Mouse (Mus musculus) CH12.LX (cell line): ENCODE data around the gene Vcpkmt. TPM values are rescaled to one million over a fixed set of nuclear protein-coding genes. Genes with fewer than 3 reads are reported as not detected.

ENCODE experiments used
- DNase-seq: peaks from one replicate; pipeline ENCODE4 v3.0.0-alpha.2; 2013; ENCODE audit errors: extremely low read depth
- H3K27ac ChIP-seq: 2 replicates; pipeline ENCODE4 v1.5.1; 2012; ENCODE audit warnings: low read depth, mild to moderate bottlenecking, control low read depth, moderate library complexity; ENCODE audit not compliant: insufficient read depth
- H3K27me3 ChIP-seq: replicated peaks from 2 replicates; pipeline ENCODE3; 2012; ENCODE audit warnings: inconsistent platforms
- H3K36me3 ChIP-seq, 2 experiments: replicated peaks in 1 of 2; 2 replicates each; pipeline versions ENCODE3 to v1.6.1; 2012; ENCODE audit warnings: inconsistent platforms in 1 of 2, low read length in 1 of 2, mild to moderate bottlenecking in 1 of 2, mixed read lengths in 1 of 2, moderate library complexity in 1 of 2; ENCODE audit not compliant: control insufficient read depth in 1 of 2, insufficient read depth in 1 of 2
- H3K4me1 ChIP-seq, 2 experiments: 2 replicates each; pipeline ENCODE4 v1.6.1; 2012; ENCODE audit warnings: inconsistent platforms in 1 of 2, moderate library complexity in 1 of 2; ENCODE audit not compliant: insufficient read depth in 2 of 2, control insufficient read depth in 1 of 2
- H3K4me2 ChIP-seq: 2 replicates; pipeline ENCODE4 v1.6.1; 2012; ENCODE audit warnings: low read depth, mild to moderate bottlenecking, control low read depth; ENCODE audit not compliant: poor library complexity, insufficient read depth, severe bottlenecking
- H3K4me3 ChIP-seq, 3 experiments: fragments of 150-350 bp in 1 of 3; sonication (generic) in 1 of 3; replicated peaks in 1 of 3; 2 replicates each; pipeline versions ENCODE3 to v1.5.1; 2011 to 2012; ENCODE audit warnings: low read depth in 2 of 3, low read length in 2 of 3, mild to moderate bottlenecking in 2 of 3, moderate library complexity in 2 of 3, control low read depth in 1 of 3, improper control_type of control experiment in 1 of 3, inconsistent platforms in 1 of 3, mixed read lengths in 1 of 3; ENCODE audit not compliant: poor library complexity in 1 of 3
- H3K79me2 ChIP-seq: replicated peaks from 2 replicates; pipeline ENCODE4 v1.6.1; 2012; ENCODE audit warnings: mild to moderate bottlenecking, moderate library complexity; ENCODE audit not compliant: control insufficient read depth, poor library complexity, insufficient read depth, severe bottlenecking; ENCODE audit errors: extremely low read depth
- H3K9ac ChIP-seq: 2 replicates; pipeline ENCODE4 v1.6.1; 2012; ENCODE audit warnings: low read depth, mild to moderate bottlenecking, control low read depth, moderate library complexity; ENCODE audit not compliant: insufficient read depth
- H3K9me3 ChIP-seq: replicated peaks from 2 replicates; pipeline ENCODE3; 2012; ENCODE audit warnings: low read length, inconsistent platforms, mixed read lengths
- ELF1 ChIP-seq: IDR thresholded peaks from 2 replicates; pipeline ENCODE4 v1.6.1; 2014; ENCODE audit warnings: low read depth, mild to moderate bottlenecking, inconsistent platforms, low read length, improper control_type of control experiment
- EP300 ChIP-seq: IDR thresholded peaks from 2 replicates; pipeline ENCODE4 v1.6.1; 2011; ENCODE audit warnings: low read length, improper control_type of control experiment
- ETS1 ChIP-seq: conservative IDR thresholded peaks from 2 replicates; pipeline ENCODE4 v1.6.1; 2012; ENCODE audit warnings: low read depth, mild to moderate bottlenecking, inconsistent platforms, low read length, improper control_type of control experiment, moderate library complexity
- GABPA ChIP-seq: IDR thresholded peaks from 2 replicates; pipeline ENCODE4 v1.6.1; 2012; ENCODE audit warnings: low read depth, low read length, improper control_type of control experiment, inconsistent platforms; ENCODE audit not compliant: insufficient replicate concordance
- HCFC1 ChIP-seq: IDR thresholded peaks from 2 replicates; pipeline ENCODE4 v1.6.1; 2012; ENCODE audit warnings: low read depth, mild to moderate bottlenecking, inconsistent platforms, low read length, improper control_type of control experiment
- JUN ChIP-seq: IDR thresholded peaks from 2 replicates; pipeline ENCODE4 v1.6.1; 2011; ENCODE audit warnings: low read depth, mild to moderate bottlenecking, low read length, improper control_type of control experiment, moderate library complexity; ENCODE audit not compliant: insufficient read depth
- KAT2A ChIP-seq: IDR thresholded peaks from 2 replicates; pipeline ENCODE4 v1.6.1; 2012; ENCODE audit warnings: low read length, improper control_type of control experiment, inconsistent platforms; ENCODE audit not compliant: insufficient replicate concordance
- MAZ ChIP-seq: IDR thresholded peaks from 2 replicates; pipeline ENCODE4 v1.6.1; 2012; ENCODE audit warnings: low read depth, mild to moderate bottlenecking, inconsistent platforms, low read length, improper control_type of control experiment, moderate library complexity
- MXI1 ChIP-seq: IDR thresholded peaks from 2 replicates; pipeline ENCODE4 v1.6.1; 2011; ENCODE audit warnings: mild to moderate bottlenecking, low read depth, low read length, improper control_type of control experiment
- MYC ChIP-seq: IDR thresholded peaks from 2 replicates; pipeline ENCODE4 v1.6.1; 2011; ENCODE audit warnings: low read depth, mild to moderate bottlenecking, improper control_type of control experiment, low read length
- NELFE ChIP-seq: IDR thresholded peaks from 2 replicates; pipeline ENCODE4 v1.6.1; 2011; ENCODE audit warnings: low read depth, low read length, improper control_type of control experiment
- RCOR1 ChIP-seq: conservative IDR thresholded peaks from 2 replicates; pipeline ENCODE4 v1.6.1; 2012; ENCODE audit warnings: low read depth, mild to moderate bottlenecking, inconsistent platforms, low read length, improper control_type of control experiment
- SIN3A ChIP-seq: IDR thresholded peaks from 2 replicates; pipeline ENCODE4 v1.6.1; 2012; ENCODE audit warnings: low read length, improper control_type of control experiment, inconsistent platforms
- SMC3 ChIP-seq: IDR thresholded peaks from 2 replicates; pipeline ENCODE4 v1.6.1; 2011; ENCODE audit warnings: low read depth, low read length, improper control_type of control experiment
- TBP ChIP-seq: conservative IDR thresholded peaks from 2 replicates; pipeline ENCODE4 v1.6.1; 2011; ENCODE audit warnings: low read depth, low read length, improper control_type of control experiment
- TCF12 ChIP-seq: IDR thresholded peaks from 2 replicates; pipeline ENCODE4 v1.6.1; 2014; ENCODE audit warnings: low read depth, mild to moderate bottlenecking, inconsistent platforms, low read length, improper control_type of control experiment
- UBTF ChIP-seq: IDR thresholded peaks from 2 replicates; pipeline ENCODE4 v1.6.1; 2012; ENCODE audit warnings: low read depth, mild to moderate bottlenecking, inconsistent platforms, low read length, improper control_type of control experiment, moderate library complexity
- USF1 ChIP-seq: IDR thresholded peaks from 2 replicates; pipeline ENCODE4 v1.6.1; 2014; ENCODE audit warnings: low read depth, mild to moderate bottlenecking, inconsistent platforms, low read length, improper control_type of control experiment
- ZC3H11A ChIP-seq: IDR thresholded peaks from 2 replicates; pipeline ENCODE4 v1.6.1; 2012; ENCODE audit warnings: low read depth, mild to moderate bottlenecking, inconsistent platforms, low read length, improper control_type of control experiment
- ZMIZ1 ChIP-seq: IDR thresholded peaks from 2 replicates; pipeline ENCODE4 v1.6.1; 2012; ENCODE audit warnings: low read depth, mild to moderate bottlenecking, inconsistent platforms, low read length, improper control_type of control experiment
- dilution Hi-C: fragments of 300-500 bp; cut with MboI; formaldehyde crosslinking; loops from 2 replicates; pipeline ENCODE4 v1.14.3; 2020; ENCODE audit warnings: low sequenced_read_pairs; ENCODE audit not compliant: extremely low pct_unique_long_range_greater_than_20kb, extremely low pct_ligation_motif_present
- in situ Hi-C: fragments of 300-500 bp; cut with MboI; formaldehyde crosslinking; loops from 3 replicates; pipeline ENCODE4 v1.14.3; 2019; ENCODE audit warnings: low sequenced_read_pairs, low pct_ligation_motif_present, low pct_unique_long_range_greater_than_20kb, mixed read lengths
- polyA plus RNA-seq: library from polyadenylated mRNA; unstranded; fragments of >175 nt; gene quantifications from 2 replicates; pipeline ENCODE4 v1.2.1, GENCODE M21; 2012; ENCODE audit warnings: low read depth; ENCODE audit not compliant: insufficient read length
- total RNA-seq, 2 experiments: library from RNA; depleted of rRNA; stranded (reverse); fragments of 300-350 nt in 1 of 2; fragments of >200 nt in 1 of 2; gene quantifications; 2 replicates each; pipeline ENCODE4 v1.2.3; 2012 to 2014

Vcpkmt gene
- total and polyA plus RNA-seq, 3 experiments, result 14.9 to 38.9 (median 23.5) TPM

GRCm38 (mm10) chr12:69537675-69538361 is 45.0 kb downstream of the Vcpkmt start (continued):
- TF ChIP-seq UBTF, result no peak
- no peak for TF ChIP-seq HCFC1
- peak; percentile 29; the same call in 1 of the 2 replicates for TF ChIP-seq SMC3
- peak; percentile 60 for TF ChIP-seq JUN
- TF ChIP-seq ZMIZ1, result no peak
- no peak for TF ChIP-seq GABPA
- no peak for TF ChIP-seq KAT2A
- 0 out of 2 replicates have a peak, but pooled peaks have one; percentile 41 for TF ChIP-seq TBP
- TF ChIP-seq ELF1, result peak; percentile 51; the same call in 1 of the 2 replicates
- TF ChIP-seq ETS1, result peak; percentile 95
- TF ChIP-seq SIN3A, result peak; percentile 83; the same call in 1 of the 2 replicates
- 0 out of 2 replicates have a peak, but pooled peaks have one; percentile 11 for TF ChIP-seq NELFE

GRCm38 (mm10) chr12:69537243-69537674 is 45.6 kb downstream of the Vcpkmt start:
- H3K27ac ChIP-seq, result peak overlapping the region; percentile 96

GRCm38 (mm10) chr12:69536616-69537242 is 46.1 kb downstream of the Vcpkmt start:
- Histone ChIP-seq H3K4me2 (peak overlapping the region; percentile 84), H3K27me3 (no peaks in the 10 kb centered on the region)
- in situ Hi-C loops, result loop anchor here (5.0 kb wide), 1 partner anchor 164 kb away; the partner anchor contains the start of genes Arf6 and Gm9887
- no peak for DNase-seq
- TF ChIP-seq EP300 (no peak), TCF12 (no peak), TBP (no peak), MXI1 (no peak), SIN3A (no peak), UBTF (no peak), ZMIZ1 (no peak), USF1 (no peak), HCFC1 (no peak), NELFE (no peak), ZC3H11A (no peak), MAZ (no peak)
- TF ChIP-seq, all 38 proteins: peak for 0
- Histone ChIP-seq H3K4me1 (peaks cover 31 to 78% of the 10 kb centered on the region in 2 experiments), H3K36me3 (no peaks in the 10 kb centered on the region), H3K27ac (peak overlapping the region; percentile 96), H3K9me3 (peaks cover 12% of the 10 kb centered on the region), H3K79me2 (no peaks in the 10 kb centered on the region), H3K4me3 (no peak overlapping the region), H3K9ac (peak overlapping the region; percentile 48; the same call in 1 of the 2 replicates)
- dilution Hi-C loops, result no loop called here

More at GRCm38 (mm10) chr12:69537243-69537674, 45.6 kb downstream of the Vcpkmt start:
- H3K9me3 ChIP-seq, result peaks cover 12% of the 10 kb centered on the region
- peak overlapping the region; percentile 48 for H3K9ac ChIP-seq
- peak overlapping the region; percentile 84 for H3K4me2 ChIP-seq
- in situ Hi-C loops (loop anchor here (5.0 kb wide), 1 partner anchor 165 kb away; the partner anchor contains the start of genes Arf6 and Gm9887), dilution Hi-C loops (no loop called here)
- no peaks in the 10 kb centered on the region for H3K27me3 ChIP-seq
- DNase-seq, result no peak
- no peaks in the 10 kb centered on the region for H3K79me2 ChIP-seq
- no peaks in the 10 kb centered on the region for H3K36me3 ChIP-seq
- peak overlapping the region in 1 of 3 experiments; percentile 9 for H3K4me3 ChIP-seq
- peaks cover 33 to 78% of the 10 kb centered on the region in 2 experiments for H3K4me1 ChIP-seq
- TF ChIP-seq RCOR1, result 0 out of 2 replicates have a peak, but pooled peaks have one; percentile 9
- peak; percentile 9; the same call in 1 of the 2 replicates for TF ChIP-seq MAZ
- TF ChIP-seq MXI1, result peak; percentile 34; the same call in 1 of the 2 replicates
- TF ChIP-seq MYC, result no peak
- 0 out of 2 replicates have a peak, but pooled peaks have one; percentile 30 for TF ChIP-seq NELFE
